Mouse (Mus musculus): Measurements from ENCODE around the gene Eapp.
"Not testable (repeated sequence)": the region's sequence is repeated elsewhere in the genome, so short reads cannot be mapped to it uniquely, and the experiment has no call there.

Gene Eapp

GRCm38 (mm10) chr12:54695511-54696241 is at the start of gene Eapp:
TSS of gene Eapp (minus strand) at chr12:54695897.
- in situ Hi-C loops (cut with MboI, MseI) = loop anchor here (5.0 kb wide), 1 partner anchor 42 kb away; no protein-coding TSS in a partner anchor

- in situ Hi-C loops (cut with MboI, MseI) = loop anchor here (5.0 kb wide), 1 partner anchor 41 kb away; the partner anchor contains the start of gene Eapp
These were observed 43.1 kb upstream of the Eapp start for GRCm38 (mm10) chr12:54738661-54739243.

GRCm38 (mm10) chr12:54737891-54738660 is 42.4 kb upstream of the Eapp start:
- in situ Hi-C loops (cut with MboI, MseI) = loop anchor here (5.0 kb wide), 1 partner anchor 41 kb away; the partner anchor contains the start of gene Eapp

GRCm38 (mm10) chr12:54734307-54735131 is 38.8 kb upstream of the Eapp start:
- in situ Hi-C loops (cut with MboI, MseI) = loop anchor here (5.0 kb wide), 1 partner anchor 37 kb away; the partner anchor contains the start of gene Eapp

- in situ Hi-C loops (cut with MboI, MseI) = not testable (repeated sequence)
These were observed 33.7 kb upstream of the Eapp start for GRCm38 (mm10) chr12:54729140-54730059.

- in situ Hi-C loops (cut with MboI, MseI) = not testable (repeated sequence)
These were observed 23.4 kb upstream of the Eapp start for GRCm38 (mm10) chr12:54718871-54719786.

GRCm38 (mm10) chr12:54717516-54717915 is 21.8 kb upstream of the Eapp start:
- in situ Hi-C loops (cut with MboI, MseI) = not testable (repeated sequence)

- in situ Hi-C loops (cut with MboI, MseI) = not testable (repeated sequence)
These were observed 18.3 kb upstream of the Eapp start for GRCm38 (mm10) chr12:54713822-54714626.

- in situ Hi-C loops (cut with MboI, MseI) = not testable (repeated sequence)
These were observed 14.8 kb upstream of the Eapp start for GRCm38 (mm10) chr12:54710494-54710879.

- in situ Hi-C loops (cut with MboI, MseI) = not testable (repeated sequence)
These were observed 14.2 kb upstream of the Eapp start for GRCm38 (mm10) chr12:54709691-54710493.

GRCm38 (mm10) chr12:54699394-54699793 is 3.7 kb upstream of the Eapp start:
- in situ Hi-C loops (cut with MboI, MseI) = loop anchor here (5.0 kb wide), 1 partner anchor 38 kb away; no protein-coding TSS in a partner anchor

- in situ Hi-C loops (cut with MboI, MseI) = loop anchor here (5.0 kb wide), 1 partner anchor 39 kb away; no protein-coding TSS in a partner anchor
These were observed 2.1 kb upstream of the Eapp start for GRCm38 (mm10) chr12:54697791-54698250.

- in situ Hi-C loops (cut with MboI, MseI) = loop anchor here (5.0 kb wide), 1 partner anchor 40 kb away; no protein-coding TSS in a partner anchor
These were observed 1.4 kb upstream of the Eapp start for GRCm38 (mm10) chr12:54697003-54697597.

GRCm38 (mm10) chr12:54696242-54697002 is 725 bp upstream of the Eapp start:
- in situ Hi-C loops (cut with MboI, MseI) = loop anchor here (5.0 kb wide), 1 partner anchor 41 kb away; no protein-coding TSS in a partner anchor

GRCm38 (mm10) chr12:54694847-54695510 is 718 bp downstream of the Eapp start:
- in situ Hi-C loops (cut with MboI, MseI) = loop anchor here (5.0 kb wide), 1 partner anchor 42 kb away; no protein-coding TSS in a partner anchor
